Mouse (Mus musculus): Measurements from ENCODE around the gene Xpr1. TPM values are rescaled to one million over a fixed set of nuclear protein-coding genes. Genes with fewer than 3 reads are reported as not detected.
A peak's percentile ranks its signal among the peaks of the same experiment; 100 is the strongest.

Gene Xpr1
- 6.8 and 7.4 TPM in 2 replicates for polyA plus RNA-seq (2014; fragmentation: Nextera tagmentation; extraction: Ambion mirVana)

DNA sequence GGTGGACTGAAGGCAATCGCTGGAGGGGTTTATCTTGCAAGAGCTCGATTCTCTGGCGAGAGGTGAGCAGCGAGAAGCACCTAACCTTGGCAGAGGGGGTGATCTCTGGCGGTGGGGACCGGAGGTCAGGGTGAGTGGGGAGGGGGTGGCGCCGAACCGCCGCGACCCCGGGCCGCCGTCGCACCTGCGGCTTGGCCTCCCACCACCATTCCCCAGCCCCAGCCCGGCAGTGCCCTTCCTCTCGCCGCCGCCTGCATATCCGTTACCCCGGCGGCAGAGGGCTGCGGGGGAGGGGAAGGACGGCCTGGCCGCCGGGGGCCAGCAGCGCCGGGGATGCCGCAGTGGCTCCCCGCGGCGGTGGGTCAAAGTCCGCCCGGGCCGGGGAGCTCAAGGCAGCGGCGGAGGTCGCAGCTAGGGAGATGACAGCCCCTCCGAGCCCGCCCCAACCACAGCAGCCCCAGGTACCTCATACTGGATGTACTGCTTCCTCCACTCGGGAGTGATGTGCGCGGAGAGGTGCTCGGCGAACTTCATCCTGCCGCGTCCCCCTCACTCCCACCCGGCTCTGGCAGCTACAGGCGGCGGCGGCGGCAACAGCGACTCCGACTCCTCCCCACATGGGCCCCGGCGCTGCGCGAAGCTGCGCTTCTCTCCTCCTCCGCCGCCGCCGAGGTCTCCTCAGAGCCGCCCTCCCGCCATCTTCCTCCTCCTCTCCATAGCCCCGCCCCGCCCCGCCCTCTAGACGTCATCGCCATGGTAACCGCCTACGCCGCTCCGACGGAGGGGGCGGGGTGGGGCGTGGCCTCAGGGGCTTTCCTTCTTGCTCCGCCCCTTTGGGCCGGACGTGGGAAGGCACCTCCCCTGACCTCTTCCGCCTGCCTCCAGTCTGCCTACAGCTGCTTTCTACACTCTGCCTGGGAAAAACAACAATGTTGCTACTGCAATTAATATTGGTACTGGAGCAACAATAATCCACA lies at the start of gene Xpr1:
Gene Xpr1, minus strand, starts transcription at position 715 of the 977 bp plus-strand sequence.
- DNase-seq (ENCODE audit: low spot score): peak; percentile 97
- Histone ChIP-seq H3K27me3 (replicated peaks; ENCODE audit: control insufficient read depth, insufficient read depth, low read length) (no peaks in the 10 kb centered on the region), H3K4me1 (replicated peaks; ENCODE audit: control insufficient read depth, insufficient read depth, low read length) (peaks cover 3% of the 10 kb centered on the region; the same call in 1 of the 2 replicates), H3K4me2 (ENCODE audit: low read length) (peak within 1 kb of the TSS; percentile 61), H3K27ac (ENCODE audit: low read depth) (peak within 1 kb of the TSS; percentile 85), H3K9ac (ENCODE audit: low read length) (peak within 1 kb of the TSS; percentile 47), H3K36me3 (ENCODE audit: control insufficient read depth, insufficient read depth, low read length) (no peaks in the 10 kb centered on the region), H3K4me3 (ENCODE audit: low read depth, low read length) (peak within 1 kb of the TSS; percentile 83), H3K9me3 (ENCODE audit: control insufficient read depth, low read length) (no peaks in the 10 kb centered on the region)
- peak; percentile 96 for ATAC-seq (replicated peaks; ENCODE audit: low FRiP score, low TSS enrichment, low read depth)
- under 1% methylated on average over 70 of the region's 82 CpGs for WGBS

DNA sequence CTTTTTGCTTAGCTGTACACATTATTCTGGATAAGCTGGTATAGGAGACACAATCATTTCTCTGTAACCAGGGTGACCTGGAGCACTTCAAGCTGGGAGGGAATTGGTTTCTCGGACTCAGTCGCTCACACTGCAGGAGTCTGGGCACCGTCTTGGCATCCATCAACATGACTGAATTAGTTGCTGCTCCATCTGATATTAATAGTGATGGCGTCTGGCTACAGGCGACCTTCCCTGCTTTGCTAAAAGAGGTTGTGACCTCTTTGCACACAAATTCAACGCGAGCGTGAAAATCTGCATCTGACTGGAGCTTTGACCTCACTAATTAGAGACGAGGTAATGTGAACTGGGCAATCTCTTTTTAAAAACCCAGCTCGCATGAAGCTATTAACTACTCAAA lies 46.2 kb upstream of the Xpr1 start:
- Histone ChIP-seq H3K4me3 (ENCODE audit: low read depth, low read length) (no peak overlapping the region), H3K36me3 (ENCODE audit: control insufficient read depth, insufficient read depth, low read length) (no peaks in the 10 kb centered on the region), H3K9ac (ENCODE audit: low read length) (no peak overlapping the region), H3K27me3 (replicated peaks; ENCODE audit: control insufficient read depth, insufficient read depth, low read length) (no peaks in the 10 kb centered on the region), H3K9me3 (ENCODE audit: control insufficient read depth, low read length) (no peaks in the 10 kb centered on the region), H3K27ac (ENCODE audit: low read depth) (no peak overlapping the region), H3K4me1 (replicated peaks; ENCODE audit: control insufficient read depth, insufficient read depth, low read length) (no peaks in the 10 kb centered on the region), H3K4me2 (ENCODE audit: low read length) (no peak overlapping the region)
- DNase-seq (ENCODE audit: low spot score) (no peak), ATAC-seq (replicated peaks; ENCODE audit: low FRiP score, low TSS enrichment, low read depth) (no peak)
- WGBS: 63% methylated on average over 10 of the region's 10 CpGs

DNA sequence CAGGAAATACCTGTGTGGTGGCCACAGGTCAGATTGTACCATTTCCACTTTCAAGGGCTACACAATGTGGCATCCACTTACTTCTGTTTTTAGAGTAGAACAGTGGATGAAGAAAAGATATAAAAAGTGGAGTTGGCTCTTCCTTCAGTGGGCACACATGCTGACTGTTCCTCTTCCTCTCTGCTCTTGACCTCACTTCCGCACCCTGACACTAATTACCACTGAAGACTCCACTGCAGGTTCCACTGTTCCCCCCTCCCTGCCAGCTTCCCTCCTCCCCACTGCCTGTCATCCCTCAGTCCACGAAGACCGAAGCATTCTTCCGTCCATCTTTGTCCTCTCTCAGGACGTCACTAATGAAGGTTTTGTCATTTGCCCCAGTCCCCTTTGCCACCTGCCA lies 45.4 kb upstream of the Xpr1 start:
- no peaks in the 10 kb centered on the region for H3K27me3 ChIP-seq (replicated peaks; ENCODE audit: control insufficient read depth, insufficient read depth, low read length)
- WGBS: 84% methylated on average over 5 of the region's 5 CpGs
- DNase-seq (ENCODE audit: low spot score): no peak
- H3K4me3 ChIP-seq (ENCODE audit: low read depth, low read length): no peak overlapping the region
- no peaks in the 10 kb centered on the region for H3K4me1 ChIP-seq (replicated peaks; ENCODE audit: control insufficient read depth, insufficient read depth, low read length)
- no peaks in the 10 kb centered on the region for H3K9me3 ChIP-seq (ENCODE audit: control insufficient read depth, low read length)
- H3K36me3 ChIP-seq (ENCODE audit: control insufficient read depth, insufficient read depth, low read length): no peaks in the 10 kb centered on the region
- H3K9ac ChIP-seq (ENCODE audit: low read length): no peak overlapping the region
- H3K27ac ChIP-seq (ENCODE audit: low read depth): no peak overlapping the region
- ATAC-seq (replicated peaks; ENCODE audit: low FRiP score, low TSS enrichment, low read depth): no peak
- no peak overlapping the region for H3K4me2 ChIP-seq (ENCODE audit: low read length)

DNA sequence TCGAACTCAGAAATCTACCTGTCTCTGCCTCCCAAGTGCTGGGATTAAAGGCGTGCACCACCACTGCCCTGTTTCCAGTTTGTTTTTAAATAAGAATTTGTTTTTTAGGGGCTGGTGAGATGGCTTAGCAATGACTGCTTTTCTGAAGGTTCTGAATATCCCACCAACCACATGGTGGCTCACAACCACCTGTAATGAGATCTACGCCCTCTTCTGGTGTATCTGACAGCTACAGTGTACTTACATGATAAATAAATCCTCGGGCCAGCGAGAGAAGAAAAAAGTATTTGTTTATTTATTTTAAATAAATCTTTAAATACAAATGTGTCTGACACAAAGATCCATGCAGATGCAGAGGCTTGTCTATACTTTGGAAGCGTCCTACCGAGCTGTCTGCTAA lies 40.3 kb upstream of the Xpr1 start:
- DNase-seq (ENCODE audit: low spot score): peak; percentile 15
- H3K27me3 ChIP-seq (replicated peaks; ENCODE audit: control insufficient read depth, insufficient read depth, low read length): no peaks in the 10 kb centered on the region

DNA sequence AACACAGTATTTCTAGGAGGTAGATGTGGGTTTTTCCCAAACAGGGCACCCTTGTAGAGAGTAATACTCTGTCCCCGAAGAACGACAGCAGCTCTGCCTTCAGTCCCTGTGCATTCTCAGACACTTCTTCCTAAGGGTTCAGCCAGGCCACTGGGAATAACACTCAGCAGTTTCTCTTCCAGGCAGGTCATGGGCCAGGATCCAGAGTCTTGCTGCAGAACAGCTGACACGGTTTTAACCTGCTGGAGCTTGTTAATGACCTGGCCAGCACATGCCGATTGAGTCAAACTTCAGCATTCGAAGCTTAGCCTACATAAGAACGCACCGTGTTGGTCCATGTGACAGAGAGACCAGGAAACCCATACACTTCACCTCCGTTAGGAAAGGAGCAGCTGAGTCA lies 36.0 kb upstream of the Xpr1 start:
- no peaks in the 10 kb centered on the region for H3K27me3 ChIP-seq (replicated peaks; ENCODE audit: control insufficient read depth, insufficient read depth, low read length)
- H3K4me3 ChIP-seq (ENCODE audit: low read depth, low read length): no peak overlapping the region
- no peak for DNase-seq (ENCODE audit: low spot score)
- H3K9ac ChIP-seq (ENCODE audit: low read length): no peak overlapping the region
- H3K4me1 ChIP-seq (replicated peaks; ENCODE audit: control insufficient read depth, insufficient read depth, low read length): no peaks in the 10 kb centered on the region
- 82% methylated on average over 8 of the region's 8 CpGs for whole genome bisulfite sequencing
- H3K4me2 ChIP-seq (ENCODE audit: low read length): no peak overlapping the region
- ATAC-seq (replicated peaks; ENCODE audit: low FRiP score, low TSS enrichment, low read depth): no peak
- no peaks in the 10 kb centered on the region for H3K36me3 ChIP-seq (ENCODE audit: control insufficient read depth, insufficient read depth, low read length)
- no peak overlapping the region for H3K27ac ChIP-seq (ENCODE audit: low read depth)
- H3K9me3 ChIP-seq (ENCODE audit: control insufficient read depth, low read length): no peaks in the 10 kb centered on the region

More for the DNA sequence above, 40.3 kb upstream of the Xpr1 start:
- Histone ChIP-seq H3K9ac (ENCODE audit: low read length) (no peak overlapping the region), H3K27ac (ENCODE audit: low read depth) (no peak overlapping the region), H3K4me1 (replicated peaks; ENCODE audit: control insufficient read depth, insufficient read depth, low read length) (no peaks in the 10 kb centered on the region), H3K4me3 (ENCODE audit: low read depth, low read length) (no peak overlapping the region), H3K36me3 (ENCODE audit: control insufficient read depth, insufficient read depth, low read length) (no peaks in the 10 kb centered on the region), H3K9me3 (ENCODE audit: control insufficient read depth, low read length) (no peaks in the 10 kb centered on the region), H3K4me2 (ENCODE audit: low read length) (no peak overlapping the region)
- 72% methylated on average over 7 of the region's 7 CpGs for WGBS
- no peak for ATAC-seq (replicated peaks; ENCODE audit: low FRiP score, low TSS enrichment, low read depth)

DNA sequence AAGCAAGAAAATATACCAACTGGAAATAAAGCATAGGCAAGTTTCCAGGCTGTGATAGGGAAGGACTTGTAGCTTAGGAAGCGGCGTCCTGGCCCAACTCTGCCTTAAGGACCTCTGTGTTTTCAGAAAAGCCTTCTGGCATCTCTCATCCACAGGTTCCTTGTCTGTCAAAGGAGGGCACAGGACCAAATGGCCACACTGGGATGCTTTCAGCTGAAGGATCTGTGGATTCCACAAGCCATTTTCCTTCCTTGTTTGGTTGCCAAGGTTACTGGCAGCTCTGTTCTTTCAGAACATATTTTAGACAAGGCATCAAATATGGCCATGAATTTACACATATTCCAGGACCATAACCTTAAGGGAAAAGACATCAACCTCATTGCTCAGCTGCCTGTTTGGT lies 31.7 kb upstream of the Xpr1 start:
- 83% methylated on average over 2 of the region's 2 CpGs for whole genome bisulfite sequencing
- H3K4me2 ChIP-seq (ENCODE audit: low read length): no peak overlapping the region
- DNase-seq (ENCODE audit: low spot score): no peak

DNA sequence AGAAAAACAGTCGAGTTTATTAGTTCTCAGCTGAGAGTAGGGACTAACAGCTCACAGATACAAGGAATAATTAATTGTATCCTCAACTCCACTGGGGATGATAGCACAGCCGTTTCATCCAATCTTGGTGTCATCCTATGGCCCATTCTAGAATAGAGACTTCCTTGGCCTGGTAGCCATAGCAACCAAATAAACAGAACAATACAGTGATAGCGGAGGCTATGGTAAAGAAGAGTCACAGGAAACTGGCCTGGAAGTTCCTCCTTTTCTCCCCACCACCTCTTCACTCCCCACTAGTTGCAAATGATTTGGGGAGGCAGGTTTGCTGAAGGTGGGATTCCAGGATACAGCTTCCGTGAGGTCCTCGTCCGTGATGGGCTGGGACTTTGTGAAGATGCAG lies 30.1 kb upstream of the Xpr1 start:
- no peak for DNase-seq (ENCODE audit: low spot score)
- Histone ChIP-seq H3K9me3 (ENCODE audit: control insufficient read depth, low read length) (no peaks in the 10 kb centered on the region), H3K27ac (ENCODE audit: low read depth) (no peak overlapping the region), H3K9ac (ENCODE audit: low read length) (no peak overlapping the region), H3K27me3 (replicated peaks; ENCODE audit: control insufficient read depth, insufficient read depth, low read length) (no peaks in the 10 kb centered on the region), H3K4me1 (replicated peaks; ENCODE audit: control insufficient read depth, insufficient read depth, low read length) (no peaks in the 10 kb centered on the region), H3K36me3 (ENCODE audit: control insufficient read depth, insufficient read depth, low read length) (no peaks in the 10 kb centered on the region), H3K4me3 (ENCODE audit: low read depth, low read length) (no peak overlapping the region), H3K4me2 (ENCODE audit: low read length) (no peak overlapping the region)
- WGBS: 63% methylated on average over 6 of the region's 6 CpGs
- no peak for ATAC-seq (replicated peaks; ENCODE audit: low FRiP score, low TSS enrichment, low read depth)

More for the DNA sequence above, 31.7 kb upstream of the Xpr1 start:
- H3K27me3 ChIP-seq (replicated peaks; ENCODE audit: control insufficient read depth, insufficient read depth, low read length): no peaks in the 10 kb centered on the region
- no peaks in the 10 kb centered on the region for H3K4me1 ChIP-seq (replicated peaks; ENCODE audit: control insufficient read depth, insufficient read depth, low read length)
- H3K9ac ChIP-seq (ENCODE audit: low read length): no peak overlapping the region
- H3K36me3 ChIP-seq (ENCODE audit: control insufficient read depth, insufficient read depth, low read length): no peaks in the 10 kb centered on the region
- H3K27ac ChIP-seq (ENCODE audit: low read depth): no peak overlapping the region
- H3K4me3 ChIP-seq (ENCODE audit: low read depth, low read length): no peak overlapping the region
- ATAC-seq (replicated peaks; ENCODE audit: low FRiP score, low TSS enrichment, low read depth): no peak
- H3K9me3 ChIP-seq (ENCODE audit: control insufficient read depth, low read length): no peaks in the 10 kb centered on the region

DNA sequence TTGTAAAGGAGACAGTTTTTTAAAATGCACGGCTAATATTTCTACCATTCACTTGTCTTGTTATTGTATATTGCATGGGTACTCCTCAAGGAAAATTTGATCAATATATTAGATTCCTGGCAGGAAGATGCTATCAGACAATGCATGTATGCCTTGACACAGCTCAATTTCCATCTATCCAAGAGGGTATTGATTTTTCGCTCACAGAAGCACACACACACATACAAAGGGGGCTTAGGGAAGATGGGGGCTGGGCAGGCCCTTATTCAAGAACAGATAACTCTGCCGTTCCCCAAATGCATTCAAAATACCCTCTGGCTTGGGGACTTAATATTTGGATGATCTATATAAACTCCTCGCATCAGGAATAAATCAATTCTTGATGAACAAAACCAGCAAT lies 25.9 kb upstream of the Xpr1 start:
- Histone ChIP-seq H3K4me3 (ENCODE audit: low read depth, low read length) (no peak overlapping the region), H3K9me3 (ENCODE audit: control insufficient read depth, low read length) (no peaks in the 10 kb centered on the region), H3K9ac (ENCODE audit: low read length) (no peak overlapping the region), H3K36me3 (ENCODE audit: control insufficient read depth, insufficient read depth, low read length) (no peaks in the 10 kb centered on the region), H3K27me3 (replicated peaks; ENCODE audit: control insufficient read depth, insufficient read depth, low read length) (no peaks in the 10 kb centered on the region), H3K4me2 (ENCODE audit: low read length) (no peak overlapping the region), H3K27ac (ENCODE audit: low read depth) (no peak overlapping the region), H3K4me1 (replicated peaks; ENCODE audit: control insufficient read depth, insufficient read depth, low read length) (no peaks in the 10 kb centered on the region)
- ATAC-seq (replicated peaks; ENCODE audit: low FRiP score, low TSS enrichment, low read depth) (no peak), DNase-seq (ENCODE audit: low spot score) (no peak)
- WGBS: 83% methylated on average over 4 of the region's 4 CpGs
